Mouse (Mus musculus) hindbrain, embryonic 13.5 days (tissue): ENCODE measurements at regions not wholly inside any gene's neighbourhood (a gene's known extent, or its start where the extent isn't known, plus 50 kb on each side); places are given as distances from the start of the nearest gene placed in this dataset.
A peak's percentile ranks its signal among the peaks of the same experiment; 100 is the strongest.
"Not testable (repeated sequence)": the region's sequence is repeated elsewhere in the genome, so short reads cannot be mapped to it uniquely, and the experiment has no call there.

Source experiments
- ATAC-seq: fragments of 200-750 bp; cut with Nextera tagmentation; 2 replicates; pipeline ENCODE4 v1.8.0; 2017; ENCODE audit warnings: moderate TSS enrichment; ENCODE audit not compliant: low FRiP score
- H3K27ac ChIP-seq: fragments of 300-500 bp; sonication (generic); 2 replicates; pipeline ENCODE4 v1.5.1; 2015; ENCODE audit warnings: inconsistent platforms, mild to moderate bottlenecking, moderate library complexity
- H3K27me3 ChIP-seq: fragments of 300-500 bp; sonication (generic); 2 replicates; pipeline ENCODE4 v1.6.1; 2015; ENCODE audit warnings: mild to moderate bottlenecking, inconsistent platforms
- H3K36me3 ChIP-seq: fragments of 300-500 bp; sonication (generic); 2 replicates; pipeline ENCODE4 v1.6.1; 2015; ENCODE audit warnings: mild to moderate bottlenecking, inconsistent platforms
- H3K4me1 ChIP-seq: fragments of 300-500 bp; sonication (generic); replicated peaks from 2 replicates; pipeline ENCODE4 v1.6.1; 2015; ENCODE audit warnings: inconsistent platforms
- H3K4me2 ChIP-seq: fragments of 300-500 bp; sonication (generic); 2 replicates; pipeline ENCODE4 v1.6.1; 2015; ENCODE audit warnings: inconsistent platforms, mild to moderate bottlenecking, moderate library complexity
- H3K4me3 ChIP-seq: fragments of 300-500 bp; sonication (generic); 2 replicates; pipeline ENCODE4 v1.5.1; 2015; ENCODE audit warnings: mild to moderate bottlenecking, inconsistent platforms
- H3K9ac ChIP-seq: fragments of 300-500 bp; sonication (generic); 2 replicates; pipeline ENCODE4 v1.6.1; 2015; ENCODE audit warnings: mild to moderate bottlenecking, inconsistent platforms
- H3K9me3 ChIP-seq: fragments of 300-500 bp; sonication (generic); 2 replicates; pipeline ENCODE4 v1.6.1; 2016; ENCODE audit warnings: inconsistent platforms
- WGBS: fragments of 180-500 bp; shearing (Covaris S2); methylation state at CpG from one replicate; pipeline ENCODE4 v1.1.7; 2015; 5-methylcytosine and 5-hydroxymethylcytosine counted together

DNA sequence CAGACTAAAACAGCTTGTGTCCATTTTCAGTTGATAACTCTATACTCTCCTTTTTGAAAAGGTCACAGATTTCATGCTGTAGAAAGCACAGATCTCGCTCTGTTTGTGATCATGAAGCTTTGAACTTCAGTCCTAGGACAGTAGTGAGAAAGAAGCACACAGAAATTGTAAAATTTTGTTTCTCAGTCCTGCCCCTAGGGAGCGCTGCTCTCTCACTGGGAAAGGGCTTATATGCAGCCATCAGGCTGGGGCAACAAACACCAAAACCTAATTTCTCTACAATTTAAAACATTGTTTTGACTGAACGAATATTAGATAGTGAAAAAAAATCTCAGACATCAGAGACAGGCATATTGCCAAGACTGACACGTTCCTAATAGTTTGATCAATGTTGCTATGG, 838.9 kb upstream of the Olfr1507 start:
- WGBS, result no CpG with 5 or more reads among the region's 4 CpGs
- H3K36me3 ChIP-seq, H3K27me3 ChIP-seq, H3K4me2 ChIP-seq, H3K4me3 ChIP-seq, H3K9me3 ChIP-seq, H3K4me1 ChIP-seq, ATAC-seq, H3K9ac ChIP-seq, H3K27ac ChIP-seq: not testable (repeated sequence)

DNA sequence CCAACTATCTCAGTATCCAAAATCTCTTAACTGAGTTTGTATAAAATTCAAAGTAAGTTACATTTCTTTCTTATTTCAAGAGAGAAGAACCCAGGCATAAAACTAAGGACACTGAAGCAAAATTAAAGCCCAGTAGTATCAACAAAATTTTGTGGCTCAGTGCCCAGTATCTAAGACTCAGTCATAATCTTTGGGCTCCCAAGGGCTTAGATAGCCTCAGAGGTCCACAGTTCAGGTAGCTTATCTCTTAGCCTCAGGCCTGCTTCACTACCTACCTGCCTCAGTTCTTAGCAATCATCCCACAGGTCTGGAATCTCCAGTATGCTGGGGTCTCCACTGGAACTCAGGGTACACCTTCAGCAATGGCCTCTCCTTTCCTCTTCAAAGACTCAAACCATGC, 835.6 kb upstream of the Olfr1507 start:
- not testable (repeated sequence) for H3K27ac ChIP-seq, H3K9ac ChIP-seq, H3K4me3 ChIP-seq, H3K27me3 ChIP-seq, H3K4me1 ChIP-seq, H3K4me2 ChIP-seq, ATAC-seq, H3K36me3 ChIP-seq, H3K9me3 ChIP-seq

DNA sequence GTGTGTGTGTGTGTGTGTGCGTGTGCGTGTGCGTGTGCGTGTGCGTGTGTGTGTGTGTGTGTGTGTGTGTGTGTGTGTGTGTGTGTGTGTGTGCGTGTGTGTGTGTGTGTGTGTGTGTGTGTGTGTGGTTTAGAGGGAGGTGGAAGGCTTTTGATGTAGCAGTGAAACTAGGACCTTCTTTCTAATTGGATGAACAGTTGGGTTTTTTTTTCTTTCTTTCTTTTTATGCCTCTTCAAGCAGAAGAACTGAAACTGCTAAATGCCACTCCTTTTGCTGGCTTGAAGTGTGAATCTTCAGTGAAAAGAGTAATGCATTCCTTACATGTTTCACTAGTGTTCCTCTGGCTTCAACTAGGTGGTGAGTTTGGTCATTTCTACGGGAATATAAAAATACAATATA, 828.8 kb upstream of the Olfr1507 start:
- H3K27ac ChIP-seq, H3K4me3 ChIP-seq, H3K36me3 ChIP-seq, ATAC-seq, H3K4me2 ChIP-seq, H3K4me1 ChIP-seq, H3K9ac ChIP-seq, H3K27me3 ChIP-seq, H3K9me3 ChIP-seq: not testable (repeated sequence)
- WGBS, result no CpG with 5 or more reads among the region's 7 CpGs

DNA sequence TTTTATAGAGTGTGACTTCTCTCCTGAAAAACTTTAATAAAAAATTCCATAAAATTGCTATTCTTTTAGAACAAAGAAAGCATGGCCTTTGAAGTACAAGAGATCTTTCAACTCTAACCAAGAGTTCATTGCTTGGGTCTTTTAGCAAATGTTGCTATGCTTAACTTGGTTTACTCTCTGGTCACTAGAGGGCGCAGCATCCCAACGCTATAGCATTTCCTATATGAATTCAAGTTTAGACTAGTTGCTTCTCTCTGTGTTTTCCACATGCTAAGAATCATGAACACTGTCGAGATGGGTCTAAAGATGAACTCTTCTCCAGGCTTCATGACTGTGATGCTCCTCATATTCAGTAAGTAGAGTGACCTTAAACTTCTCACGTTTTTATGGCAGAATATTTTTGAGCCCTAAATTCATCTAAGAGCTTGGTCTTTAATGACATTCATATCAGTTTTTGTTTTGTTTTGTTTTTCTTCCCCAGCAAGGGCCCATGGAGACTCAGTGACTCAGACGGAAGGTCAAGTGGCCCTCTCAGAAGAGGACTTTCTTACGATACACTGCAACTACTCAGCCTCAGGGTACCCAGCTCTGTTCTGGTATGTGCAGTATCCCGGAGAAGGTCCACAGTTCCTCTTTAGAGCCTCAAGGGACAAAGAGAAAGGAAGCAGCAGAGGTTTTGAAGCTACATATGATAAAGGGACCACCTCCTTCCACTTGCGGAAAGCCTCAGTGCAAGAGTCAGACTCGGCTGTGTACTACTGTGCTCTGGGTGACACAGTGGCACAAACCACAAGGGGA, 823.2 kb upstream of the Olfr1507 start:
- WGBS, result no CpG with 5 or more reads among the region's 9 CpGs
- not testable (repeated sequence) for H3K36me3 ChIP-seq, H3K4me1 ChIP-seq, H3K9ac ChIP-seq, H3K4me2 ChIP-seq, H3K27ac ChIP-seq, ATAC-seq, H3K27me3 ChIP-seq, H3K4me3 ChIP-seq, H3K9me3 ChIP-seq

DNA sequence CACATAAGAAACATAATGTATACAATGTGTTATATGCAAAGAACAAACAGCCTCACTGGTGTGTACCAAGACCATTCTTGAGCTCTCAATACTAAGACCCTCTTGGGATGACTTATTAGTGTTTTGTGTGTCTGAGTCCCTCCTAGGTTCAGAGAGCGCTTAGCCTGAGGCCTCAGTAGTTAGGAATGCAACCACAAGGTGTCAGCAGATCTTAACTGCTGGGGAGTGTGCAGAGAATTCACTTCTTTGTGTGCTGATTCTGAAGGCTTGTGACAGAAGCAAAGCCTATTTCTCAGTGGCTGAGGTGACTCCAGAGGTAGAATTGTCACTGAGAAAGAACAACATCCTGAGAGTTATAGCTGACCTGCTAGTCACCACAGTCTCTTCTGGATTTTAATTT, 816.9 kb upstream of the Olfr1507 start:
- WGBS, result 21% methylated on average over 1 of the region's 1 CpGs
- H3K27ac ChIP-seq, H3K4me1 ChIP-seq, H3K9me3 ChIP-seq, H3K36me3 ChIP-seq, H3K4me2 ChIP-seq, H3K4me3 ChIP-seq, H3K9ac ChIP-seq, H3K27me3 ChIP-seq: not testable (repeated sequence)
- peak; percentile 63; the same call in 1 of the 2 replicates for ATAC-seq

DNA sequence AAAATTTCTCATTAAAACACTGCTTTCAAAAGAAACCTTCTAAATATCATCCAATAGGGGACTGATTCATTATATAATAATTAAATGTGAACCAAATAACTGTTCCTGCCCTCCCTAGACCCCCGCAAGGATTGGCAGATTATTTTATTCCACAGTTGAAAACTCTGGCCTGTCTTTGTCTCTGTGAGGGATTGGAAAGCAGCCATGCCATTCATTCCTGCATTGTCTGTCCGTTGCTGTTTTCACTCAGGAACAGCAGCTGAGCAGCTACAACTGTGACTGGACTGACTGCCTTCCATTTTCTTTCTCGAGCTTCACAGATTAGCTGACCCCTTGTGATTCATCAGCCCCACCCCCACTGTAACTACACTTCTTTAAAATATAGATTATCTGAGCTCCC, 807.6 kb upstream of the Olfr1507 start:
- ATAC-seq, result 0 out of 2 replicates have a peak, but pooled peaks have one; percentile 28
- H3K4me1 ChIP-seq, H3K9me3 ChIP-seq, H3K9ac ChIP-seq, H3K27me3 ChIP-seq, H3K4me3 ChIP-seq, H3K27ac ChIP-seq, H3K36me3 ChIP-seq, H3K4me2 ChIP-seq: not testable (repeated sequence)
- no CpG with 5 or more reads among the region's 3 CpGs for WGBS

DNA sequence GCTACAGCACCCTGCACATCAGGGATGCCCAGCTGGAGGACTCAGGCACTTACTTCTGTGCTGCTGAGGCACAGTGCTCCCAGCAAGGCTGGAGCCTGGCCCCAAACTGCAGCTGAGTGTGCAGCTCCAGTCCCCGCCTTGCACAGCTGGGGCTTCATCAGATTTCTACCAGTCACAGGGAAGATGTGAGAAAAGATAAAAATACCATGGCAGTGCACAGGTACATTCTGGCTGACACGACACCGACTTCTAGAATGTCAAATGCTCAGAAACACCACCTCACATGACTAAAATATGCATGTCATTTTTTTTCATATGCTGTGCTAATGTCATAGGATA, 806.9 kb upstream of the Olfr1507 start:
- not testable (repeated sequence) for H3K27me3 ChIP-seq, H3K4me3 ChIP-seq, H3K4me1 ChIP-seq, H3K36me3 ChIP-seq, H3K9me3 ChIP-seq, H3K27ac ChIP-seq, H3K4me2 ChIP-seq, H3K9ac ChIP-seq
- peak; percentile 46; the same call in 1 of the 2 replicates for ATAC-seq
- WGBS, result no CpG with 5 or more reads among the region's 3 CpGs

DNA sequence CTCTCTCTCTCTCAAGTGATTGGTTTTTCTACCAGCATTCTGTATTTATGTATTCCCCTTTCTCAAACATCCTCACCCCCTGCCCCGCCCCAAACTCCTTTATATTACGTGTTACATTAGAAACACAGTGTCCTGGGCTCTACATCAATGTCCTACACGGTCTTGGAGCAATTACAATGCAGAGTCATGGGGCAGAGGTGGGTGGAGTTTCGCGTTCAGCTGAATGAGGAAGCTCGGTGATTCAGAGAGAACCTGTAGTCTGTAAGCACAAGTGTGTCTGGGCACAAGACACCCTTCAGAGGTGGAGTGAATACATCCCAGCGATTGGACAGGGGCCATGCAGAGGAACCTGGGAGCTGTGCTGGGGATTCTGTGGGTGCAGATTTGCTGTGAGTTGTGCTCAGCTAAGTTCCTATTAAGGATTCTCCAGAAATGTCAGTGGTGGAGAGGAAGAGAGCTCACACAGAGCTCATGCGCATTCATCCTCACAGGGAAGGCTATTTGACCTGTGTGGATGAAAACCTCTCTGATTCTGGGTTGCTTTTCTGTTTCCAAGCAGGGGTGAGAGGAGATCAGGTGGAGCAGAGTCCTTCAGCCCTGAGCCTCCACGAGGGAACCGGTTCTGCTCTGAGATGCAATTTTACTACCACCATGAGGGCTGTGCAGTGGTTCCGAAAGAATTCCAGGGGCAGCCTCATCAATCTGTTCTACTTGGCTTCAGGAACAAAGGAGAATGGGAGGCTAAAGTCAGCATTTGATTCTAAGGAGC, 806.4 kb upstream of the Olfr1507 start:
- not testable (repeated sequence) for H3K27ac ChIP-seq, H3K27me3 ChIP-seq, H3K4me2 ChIP-seq, H3K4me1 ChIP-seq, H3K9ac ChIP-seq, H3K36me3 ChIP-seq, H3K9me3 ChIP-seq, H3K4me3 ChIP-seq
- ATAC-seq, result peak; percentile 24; the same call in 1 of the 2 replicates
- no CpG with 5 or more reads among the region's 11 CpGs for WGBS

DNA sequence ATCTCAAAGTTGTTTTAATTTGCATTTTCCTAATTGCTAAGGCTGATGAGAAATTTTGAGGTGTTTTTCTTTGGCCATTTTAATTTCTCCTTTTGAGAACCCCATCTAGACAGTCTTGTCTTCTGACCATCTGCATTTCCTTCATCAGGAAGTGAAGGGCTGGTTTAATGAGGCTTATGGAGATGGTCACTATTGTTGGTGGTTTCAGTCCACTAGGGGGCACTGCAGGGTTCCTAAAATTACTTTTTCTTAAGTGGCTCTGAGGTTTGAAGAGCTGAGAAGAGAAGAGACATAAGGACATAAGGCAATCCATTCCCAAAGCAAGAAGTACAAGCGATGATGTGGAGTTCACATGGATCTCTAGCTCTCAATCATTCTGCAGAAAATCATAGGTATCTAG, 805.6 kb upstream of the Olfr1507 start:
- H3K27ac ChIP-seq, H3K4me2 ChIP-seq, ATAC-seq, H3K27me3 ChIP-seq, H3K9ac ChIP-seq, H3K4me3 ChIP-seq, H3K4me1 ChIP-seq, H3K9me3 ChIP-seq, H3K36me3 ChIP-seq: not testable (repeated sequence)
- 29% methylated on average over 1 of the region's 1 CpGs for WGBS

DNA sequence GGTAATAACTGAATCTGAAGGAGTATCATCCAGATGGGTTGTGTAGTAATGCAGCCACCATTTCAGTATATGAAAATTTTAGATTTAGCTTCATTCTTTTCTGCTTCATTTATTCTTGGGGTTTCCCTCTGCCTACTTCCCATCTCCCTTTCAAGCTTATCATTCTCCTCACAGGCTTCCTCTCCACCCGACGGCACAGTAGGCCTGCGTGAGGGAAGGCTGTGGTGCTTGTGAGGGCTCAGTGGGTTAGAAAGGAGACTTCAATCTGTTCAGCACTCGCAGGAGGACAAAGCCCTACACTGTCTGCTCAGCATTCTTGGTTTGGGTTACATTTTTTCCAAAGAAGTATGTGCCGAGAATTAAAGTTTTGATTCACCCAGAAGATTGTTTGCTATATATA, 804.2 kb upstream of the Olfr1507 start:
- not testable (repeated sequence) for ATAC-seq, H3K36me3 ChIP-seq, H3K9me3 ChIP-seq, H3K4me3 ChIP-seq, H3K4me2 ChIP-seq, H3K27me3 ChIP-seq, H3K9ac ChIP-seq, H3K27ac ChIP-seq, H3K4me1 ChIP-seq
- no CpG with 5 or more reads among the region's 5 CpGs for WGBS

DNA sequence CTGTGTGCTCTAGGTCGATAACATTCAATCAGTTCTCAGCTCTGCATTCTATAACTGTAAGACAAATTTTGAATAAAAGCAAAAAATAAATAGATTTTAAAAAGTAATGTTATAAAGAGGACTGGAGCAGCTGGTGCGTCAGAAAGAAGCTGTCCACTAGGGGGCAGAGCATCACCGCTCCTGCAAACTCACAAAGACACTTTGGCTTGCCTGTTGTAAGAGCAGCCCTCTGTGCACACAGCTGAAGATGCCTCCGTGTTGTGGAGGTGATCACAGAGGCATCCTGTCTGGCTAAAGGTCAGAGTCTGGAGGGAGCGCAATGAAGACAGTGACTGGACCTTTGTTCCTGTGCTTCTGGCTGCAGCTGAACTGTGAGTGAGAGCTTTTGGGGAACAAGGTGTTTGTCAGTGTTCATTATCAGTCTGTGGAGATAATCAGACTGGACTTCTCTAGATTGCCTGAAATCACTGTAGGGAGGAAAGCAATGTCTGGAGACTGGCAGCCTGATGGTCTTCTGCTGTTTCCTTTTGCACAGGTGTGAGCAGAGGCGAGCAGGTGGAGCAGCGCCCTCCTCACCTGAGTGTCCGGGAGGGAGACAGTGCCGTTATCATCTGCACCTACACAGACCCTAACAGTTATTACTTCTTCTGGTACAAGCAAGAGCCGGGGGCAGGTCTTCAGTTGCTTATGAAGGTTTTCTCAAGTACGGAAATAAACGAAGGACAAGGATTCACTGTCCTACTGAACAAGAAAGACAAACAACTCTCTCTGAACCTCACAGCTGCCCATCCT, 788.0 kb upstream of the Olfr1507 start:
- H3K9me3 ChIP-seq, H3K36me3 ChIP-seq, H3K4me1 ChIP-seq, H3K27ac ChIP-seq, H3K27me3 ChIP-seq, H3K4me2 ChIP-seq, H3K9ac ChIP-seq, H3K4me3 ChIP-seq: not testable (repeated sequence)
- WGBS, result no CpG with 5 or more reads among the region's 12 CpGs
- ATAC-seq, result peak; percentile 89

DNA sequence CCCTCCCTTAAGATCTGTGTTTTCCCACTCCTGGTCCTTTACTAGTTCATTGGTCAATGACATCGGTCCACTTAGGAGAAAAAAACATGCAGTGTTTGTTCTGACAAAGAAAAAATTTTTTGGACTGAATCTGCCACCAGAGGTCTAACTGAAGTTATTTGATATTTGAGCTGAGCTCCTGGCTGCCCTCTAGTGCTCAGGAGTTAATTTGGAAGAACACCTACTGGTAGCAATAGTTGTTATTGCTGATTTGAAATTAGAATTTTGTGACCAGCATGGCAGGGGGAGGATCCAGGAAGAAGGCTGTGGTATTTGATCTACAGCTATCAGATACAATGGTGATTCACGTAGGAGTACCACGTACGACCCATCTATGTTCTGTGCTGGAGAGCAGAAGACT, 777.7 kb upstream of the Olfr1507 start:
- not testable (repeated sequence) for H3K4me1 ChIP-seq, ATAC-seq, H3K36me3 ChIP-seq, H3K9ac ChIP-seq, H3K4me2 ChIP-seq, H3K27ac ChIP-seq, H3K27me3 ChIP-seq, H3K9me3 ChIP-seq, H3K4me3 ChIP-seq
- WGBS, result 88% methylated on average over 3 of the region's 4 CpGs
